Mouse (Mus musculus) kidney, adult 2 months (tissue): ENCODE data around the gene Eri3.

Source experiments
- CTCF ChIP-seq: fragments of 200-500 bp; conservative IDR thresholded peaks from 2 replicates; pipeline ENCODE4 v1.5.1; 2011; ENCODE audit warnings: low read depth, mild to moderate bottlenecking, control low read depth, low read length, moderate library complexity, mixed read lengths; ENCODE audit not compliant: insufficient read depth, insufficient read length
- POLR2A ChIP-seq: fragments of 200-500 bp; IDR thresholded peaks from one replicate; pipeline ENCODE4 v1.6.1; 2011; ENCODE audit warnings: low read depth, low read length, control low read depth

GRCm38 (mm10) chr4:117616600-117616999 lies 66.4 kb downstream of the Eri3 start:
- TF ChIP-seq CTCF (no peak), POLR2A (no peak)
